Mouse (Mus musculus): ENCODE measurements at regions not wholly inside any gene's neighbourhood (a gene's known extent, or its start where the extent isn't known, plus 50 kb on each side); places are given as distances from the start of the nearest gene placed in this dataset.

DNA sequence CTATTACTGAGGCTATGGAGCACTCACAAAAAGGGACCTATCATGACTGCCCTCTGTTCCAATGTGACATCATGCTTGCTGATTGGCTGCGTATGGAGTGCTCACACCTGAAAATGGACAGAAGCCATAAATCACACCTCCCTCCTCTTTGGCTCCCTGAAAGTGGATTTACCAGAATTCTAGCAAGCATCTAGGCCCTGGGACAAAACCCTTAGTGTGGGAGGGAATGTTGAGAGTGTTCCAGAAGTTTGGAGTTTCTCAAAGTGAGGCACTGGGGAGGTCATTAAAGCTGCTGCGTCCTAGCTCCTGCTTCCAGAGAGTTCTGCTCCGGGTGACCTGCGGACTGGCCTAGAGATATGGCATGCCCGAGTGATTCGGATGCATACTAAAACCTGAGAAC, 62.3 kb upstream of the Egr2 start:
- Histone ChIP-seq H3K9me3 (replicated peaks; ENCODE audit: insufficient read depth, low read length) (no peaks in the 10 kb centered on the region), H3K79me2 (ENCODE audit: control insufficient read depth, insufficient read depth, low read length, poor library complexity) (no peaks in the 10 kb centered on the region), H3K4me3 (ENCODE audit: control insufficient read depth in 1 of 2, insufficient read depth in 1 of 2, low read depth in 2 of 2, low read length in 2 of 2) (no peak overlapping the region), H3K27ac (ENCODE audit: control insufficient read depth, low read depth, low read length) (no peak overlapping the region), H3K4me1 (ENCODE audit: control insufficient read depth in 1 of 2, insufficient read depth in 2 of 2, low read length in 2 of 2) (no peaks in the 10 kb centered on the region), H3K9ac (ENCODE audit: control insufficient read depth, low read depth, low read length, poor library complexity, severe bottlenecking) (no peak overlapping the region), H3K27me3 (ENCODE audit: control insufficient read depth in 1 of 2, insufficient read depth in 2 of 2, low read length in 2 of 2) (no peaks in the 10 kb centered on the region; a peak in 1 of 4 replicates), H3K36me3 (ENCODE audit: control insufficient read depth in 1 of 2, insufficient read depth in 2 of 2, low read length in 2 of 2) (no peaks in the 10 kb centered on the region)
- no peak for DNase-seq (ENCODE audit: low read depth, low spot score)
- TF ChIP-seq SIN3A (IDR thresholded peaks at IDR 0.05; ENCODE audit: low read length) (no peak), MXI1 (IDR thresholded peaks at IDR 0.05; ENCODE audit: low read depth, low read length) (no peak), POLR2A (IDR thresholded peaks at IDR 0.05; ENCODE audit: control insufficient read depth in 1 of 2, insufficient read depth in 1 of 2, low read depth in 1 of 2, low read length in 2 of 2, poor library complexity in 1 of 2) (no peak), JUND (IDR thresholded peaks at IDR 0.05; ENCODE audit: low read depth, low read length) (no peak), GATA1 (IDR thresholded peaks at IDR 0.05; ENCODE audit: low read depth, low read length) (no peak), RCOR1 (IDR thresholded peaks at IDR 0.05; ENCODE audit: low read depth, low read length) (no peak), NRF1 (IDR thresholded peaks at IDR 0.05; ENCODE audit: insufficient read depth, low read depth, low read length, poor library complexity, severe bottlenecking) (no peak), UBTF (IDR thresholded peaks at IDR 0.05; ENCODE audit: borderline replicate concordance, insufficient read depth, low read depth, low read length) (no peak), NELFE (IDR thresholded peaks at IDR 0.05; ENCODE audit: low read depth, low read length) (no peak), ZC3H11A (IDR thresholded peaks at IDR 0.05; ENCODE audit: low read depth, low read length) (no peak), BHLHE40 (IDR thresholded peaks at IDR 0.05; ENCODE audit: borderline replicate concordance, low read depth, low read length) (no peak)

DNA sequence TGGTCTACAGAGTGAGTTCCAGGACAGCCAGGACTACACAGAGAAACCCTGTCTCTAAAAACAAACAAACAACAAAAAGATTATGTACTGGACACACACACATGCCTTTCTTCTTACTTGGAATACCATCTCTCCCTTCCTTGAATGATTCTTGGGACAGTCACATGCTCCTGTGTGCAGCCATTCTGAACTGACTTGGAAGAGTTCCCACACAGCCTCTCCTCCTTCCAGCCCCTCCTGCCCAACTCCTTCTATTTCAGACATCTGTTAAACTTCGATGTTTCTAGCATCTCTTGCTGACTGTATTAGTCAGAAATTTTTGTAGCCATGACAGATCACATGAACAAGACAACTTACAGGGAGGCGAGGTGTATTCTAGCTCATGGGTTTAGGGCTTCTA, 60.9 kb upstream of the Egr2 start:
- H3K36me3 ChIP-seq (ENCODE audit: control insufficient read depth in 1 of 2, insufficient read depth in 2 of 2, low read length in 2 of 2): no peaks in the 10 kb centered on the region
- H3K4me3 ChIP-seq (ENCODE audit: control insufficient read depth in 1 of 2, insufficient read depth in 1 of 2, low read depth in 2 of 2, low read length in 2 of 2): no peak overlapping the region
- TF ChIP-seq ZC3H11A (IDR thresholded peaks at IDR 0.05; ENCODE audit: low read depth, low read length) (no peak), CHD1 (IDR thresholded peaks at IDR 0.05; ENCODE audit: low read depth, low read length) (no peak), BHLHE40 (IDR thresholded peaks at IDR 0.05; ENCODE audit: borderline replicate concordance, low read depth, low read length) (no peak), POLR2AphosphoS2 (IDR thresholded peaks at IDR 0.05; ENCODE audit: low read length) (no peak), KAT2A (conservative IDR thresholded peaks at IDR 0.05; ENCODE audit: low read depth, low read length) (no peak), CHD2 (IDR thresholded peaks at IDR 0.05; ENCODE audit: low read length) (no peak), ELF1 (IDR thresholded peaks at IDR 0.05; ENCODE audit: low read depth, low read length) (no peak), MAZ (IDR thresholded peaks at IDR 0.05; ENCODE audit: low read depth, low read length) (no peak)
- H3K79me2 ChIP-seq (ENCODE audit: control insufficient read depth, insufficient read depth, low read length, poor library complexity): no peaks in the 10 kb centered on the region
- DNase-seq (ENCODE audit: low read depth, low spot score): no peak
- H3K9ac ChIP-seq (ENCODE audit: control insufficient read depth, low read depth, low read length, poor library complexity, severe bottlenecking): no peak overlapping the region
- no peaks in the 10 kb centered on the region for H3K4me1 ChIP-seq (ENCODE audit: control insufficient read depth in 1 of 2, insufficient read depth in 2 of 2, low read length in 2 of 2)
- no peaks in the 10 kb centered on the region for H3K9me3 ChIP-seq (replicated peaks; ENCODE audit: insufficient read depth, low read length)
- no peak overlapping the region for H3K27ac ChIP-seq (ENCODE audit: control insufficient read depth, low read depth, low read length)
- H3K27me3 ChIP-seq (ENCODE audit: control insufficient read depth in 1 of 2, insufficient read depth in 2 of 2, low read length in 2 of 2): no peaks in the 10 kb centered on the region
